Mouse (Mus musculus): ENCODE results near the gene Ppp1r12b.

- TF ChIP-seq POLR2A (IDR thresholded peaks at IDR 0.05; ENCODE audit: low read depth, low read length) (no peak), CTCF (IDR thresholded peaks at IDR 0.05; ENCODE audit: extremely low read depth, insufficient read depth, insufficient read length, insufficient replicate concordance) (no peak)
These were observed 112.4 kb downstream of the Ppp1r12b start for GRCm38 (mm10) chr1:134843369-134843768.

All from spleen, adult 2 months (tissue).